Mouse (Mus musculus) CH12.LX (cell line): ENCODE measurements at regions not wholly inside any gene's neighbourhood (a gene's known extent, or its start where the extent isn't known, plus 50 kb on each side); places are given as distances from the start of the nearest gene placed in this dataset.
A peak's percentile ranks its signal among the peaks of the same experiment; 100 is the strongest.

Experiments used
- DNase-seq: peaks from one replicate; pipeline ENCODE4 v3.0.0-alpha.2; 2013; ENCODE audit errors: extremely low read depth
- H3K27ac ChIP-seq: 2 replicates; pipeline ENCODE4 v1.5.1; 2012; ENCODE audit warnings: low read depth, mild to moderate bottlenecking, control low read depth, moderate library complexity; ENCODE audit not compliant: insufficient read depth
- H3K27me3 ChIP-seq: replicated peaks from 2 replicates; pipeline ENCODE3; 2012; ENCODE audit warnings: inconsistent platforms
- H3K36me3 ChIP-seq, 2 experiments: replicated peaks in 1 of 2; 2 replicates each; pipeline versions ENCODE3 to v1.6.1; 2012; ENCODE audit warnings: inconsistent platforms in 1 of 2, low read length in 1 of 2, mild to moderate bottlenecking in 1 of 2, mixed read lengths in 1 of 2, moderate library complexity in 1 of 2; ENCODE audit not compliant: control insufficient read depth in 1 of 2, insufficient read depth in 1 of 2
- H3K4me1 ChIP-seq, 2 experiments: 2 replicates each; pipeline ENCODE4 v1.6.1; 2012; ENCODE audit warnings: inconsistent platforms in 1 of 2, moderate library complexity in 1 of 2; ENCODE audit not compliant: insufficient read depth in 2 of 2, control insufficient read depth in 1 of 2
- H3K4me2 ChIP-seq: 2 replicates; pipeline ENCODE4 v1.6.1; 2012; ENCODE audit warnings: low read depth, mild to moderate bottlenecking, control low read depth; ENCODE audit not compliant: poor library complexity, insufficient read depth, severe bottlenecking
- H3K4me3 ChIP-seq, 3 experiments: fragments of 150-350 bp in 1 of 3; sonication (generic) in 1 of 3; replicated peaks in 1 of 3; 2 replicates each; pipeline versions ENCODE3 to v1.5.1; 2011 to 2012; ENCODE audit warnings: low read depth in 2 of 3, low read length in 2 of 3, mild to moderate bottlenecking in 2 of 3, moderate library complexity in 2 of 3, control low read depth in 1 of 3, improper control_type of control experiment in 1 of 3, inconsistent platforms in 1 of 3, mixed read lengths in 1 of 3; ENCODE audit not compliant: poor library complexity in 1 of 3
- H3K79me2 ChIP-seq: replicated peaks from 2 replicates; pipeline ENCODE4 v1.6.1; 2012; ENCODE audit warnings: mild to moderate bottlenecking, moderate library complexity; ENCODE audit not compliant: control insufficient read depth, poor library complexity, insufficient read depth, severe bottlenecking; ENCODE audit errors: extremely low read depth
- H3K9ac ChIP-seq: 2 replicates; pipeline ENCODE4 v1.6.1; 2012; ENCODE audit warnings: low read depth, mild to moderate bottlenecking, control low read depth, moderate library complexity; ENCODE audit not compliant: insufficient read depth
- H3K9me3 ChIP-seq: replicated peaks from 2 replicates; pipeline ENCODE3; 2012; ENCODE audit warnings: low read length, inconsistent platforms, mixed read lengths
- BHLHE40 ChIP-seq: IDR thresholded peaks from 2 replicates; pipeline ENCODE4 v1.6.1; 2011; ENCODE audit warnings: mild to moderate bottlenecking, low read depth, low read length, improper control_type of control experiment
- E2F4 ChIP-seq: IDR thresholded peaks from 2 replicates; pipeline ENCODE4 v1.6.1; 2011; ENCODE audit warnings: low read depth, low read length, improper control_type of control experiment; ENCODE audit not compliant: insufficient replicate concordance
- ELF1 ChIP-seq: IDR thresholded peaks from 2 replicates; pipeline ENCODE4 v1.6.1; 2014; ENCODE audit warnings: low read depth, mild to moderate bottlenecking, inconsistent platforms, low read length, improper control_type of control experiment
- JUND ChIP-seq: conservative IDR thresholded peaks from 2 replicates; pipeline ENCODE4 v1.6.1; 2011; ENCODE audit warnings: low read depth, low read length, improper control_type of control experiment
- MAFK ChIP-seq: IDR thresholded peaks from 2 replicates; pipeline ENCODE4 v1.6.1; 2011; ENCODE audit warnings: low read length, improper control_type of control experiment; ENCODE audit not compliant: insufficient replicate concordance
- MAX ChIP-seq: IDR thresholded peaks from 2 replicates; pipeline ENCODE4 v1.6.1; 2011; ENCODE audit warnings: low read length, improper control_type of control experiment
- MAZ ChIP-seq: IDR thresholded peaks from 2 replicates; pipeline ENCODE4 v1.6.1; 2012; ENCODE audit warnings: low read depth, mild to moderate bottlenecking, inconsistent platforms, low read length, improper control_type of control experiment, moderate library complexity
- MEF2A ChIP-seq: IDR thresholded peaks from 2 replicates; pipeline ENCODE4 v1.6.1; 2014; ENCODE audit warnings: low read depth, mild to moderate bottlenecking, inconsistent platforms, low read length, improper control_type of control experiment, borderline replicate concordance
- MXI1 ChIP-seq: IDR thresholded peaks from 2 replicates; pipeline ENCODE4 v1.6.1; 2011; ENCODE audit warnings: mild to moderate bottlenecking, low read depth, low read length, improper control_type of control experiment
- MYC ChIP-seq: IDR thresholded peaks from 2 replicates; pipeline ENCODE4 v1.6.1; 2011; ENCODE audit warnings: low read depth, mild to moderate bottlenecking, improper control_type of control experiment, low read length
- NRF1 ChIP-seq: IDR thresholded peaks from 2 replicates; pipeline ENCODE4 v1.6.1; 2014; ENCODE audit warnings: low read depth, mild to moderate bottlenecking, inconsistent platforms, low read length, improper control_type of control experiment, moderate library complexity
- POLR2AphosphoS2 ChIP-seq: IDR thresholded peaks from 2 replicates; pipeline ENCODE4 v1.6.1; 2011; ENCODE audit warnings: low read depth, low read length, improper control_type of control experiment
- RAD21 ChIP-seq: IDR thresholded peaks from 2 replicates; pipeline ENCODE4 v1.6.1; 2011; ENCODE audit warnings: low read depth, mild to moderate bottlenecking, low read length, improper control_type of control experiment, moderate library complexity
- SIN3A ChIP-seq: IDR thresholded peaks from 2 replicates; pipeline ENCODE4 v1.6.1; 2012; ENCODE audit warnings: low read length, improper control_type of control experiment, inconsistent platforms
- SMC3 ChIP-seq: IDR thresholded peaks from 2 replicates; pipeline ENCODE4 v1.6.1; 2011; ENCODE audit warnings: low read depth, low read length, improper control_type of control experiment
- UBTF ChIP-seq: IDR thresholded peaks from 2 replicates; pipeline ENCODE4 v1.6.1; 2012; ENCODE audit warnings: low read depth, mild to moderate bottlenecking, inconsistent platforms, low read length, improper control_type of control experiment, moderate library complexity
- USF2 ChIP-seq: conservative IDR thresholded peaks from 2 replicates; pipeline ENCODE4 v1.6.1; 2011; ENCODE audit warnings: low read depth, low read length, improper control_type of control experiment
- ZKSCAN1 ChIP-seq: IDR thresholded peaks from 2 replicates; pipeline ENCODE4 v1.6.1; 2012; ENCODE audit warnings: low read depth, inconsistent platforms, low read length, improper control_type of control experiment, borderline replicate concordance
- ZNF384 ChIP-seq: IDR thresholded peaks from 2 replicates; pipeline ENCODE4 v1.6.1; 2012; ENCODE audit warnings: low read depth, low read length, improper control_type of control experiment, inconsistent platforms
- dilution Hi-C: fragments of 300-500 bp; cut with MboI; formaldehyde crosslinking; loops from 2 replicates; pipeline ENCODE4 v1.14.3; 2020; ENCODE audit warnings: low sequenced_read_pairs; ENCODE audit not compliant: extremely low pct_unique_long_range_greater_than_20kb, extremely low pct_ligation_motif_present
- in situ Hi-C: fragments of 300-500 bp; cut with MboI; formaldehyde crosslinking; loops from 3 replicates; pipeline ENCODE4 v1.14.3; 2019; ENCODE audit warnings: low sequenced_read_pairs, low pct_ligation_motif_present, low pct_unique_long_range_greater_than_20kb, mixed read lengths

DNA sequence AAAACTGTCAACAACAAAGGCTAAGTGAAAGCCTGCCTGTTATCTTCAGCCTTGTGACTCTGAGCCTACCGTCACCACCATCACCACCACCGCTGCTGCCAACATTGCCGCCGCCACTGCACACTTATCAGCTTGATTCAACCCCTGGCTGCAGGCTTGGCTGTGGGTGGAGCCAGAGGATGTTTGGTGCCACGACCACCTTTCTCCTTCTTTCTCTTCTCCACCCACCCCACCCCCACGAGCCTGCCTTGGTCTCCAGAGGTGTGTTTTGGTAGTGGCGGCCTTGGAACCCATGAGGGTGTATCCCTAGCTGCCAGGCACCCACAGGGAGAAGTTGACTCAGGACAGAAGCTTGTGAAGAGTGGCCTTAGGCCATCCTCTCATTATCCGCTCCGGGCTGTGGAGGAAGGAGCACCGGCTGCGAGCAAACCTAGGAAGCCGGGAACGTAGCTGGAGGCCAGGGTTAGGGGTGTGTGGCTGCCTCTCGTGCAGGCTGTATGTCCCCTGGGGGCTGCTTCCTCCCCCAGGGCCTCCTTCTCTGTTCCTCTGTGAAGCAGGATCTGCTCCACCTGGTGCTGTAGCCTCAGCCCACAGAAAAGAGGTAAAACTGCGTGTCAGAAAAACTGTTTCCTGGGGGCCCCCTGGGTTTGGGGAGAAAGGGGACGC lies 54.9 kb downstream of the Irf2bpl start (continued):
- no peak; the same call in 1 of the 2 replicates for TF ChIP-seq RAD21
- TF ChIP-seq USF2: no peak
- peak; percentile 29 for TF ChIP-seq SMC3
- TF ChIP-seq POLR2AphosphoS2: no peak
- TF ChIP-seq MAFK: no peak; the same call in 1 of the 2 replicates
- TF ChIP-seq ZNF384: no peak
- TF ChIP-seq ZKSCAN1: no peak
- 0 out of 2 replicates have a peak, but pooled peaks have one; percentile 38 for TF ChIP-seq SIN3A
- no peak for TF ChIP-seq JUND

DNA sequence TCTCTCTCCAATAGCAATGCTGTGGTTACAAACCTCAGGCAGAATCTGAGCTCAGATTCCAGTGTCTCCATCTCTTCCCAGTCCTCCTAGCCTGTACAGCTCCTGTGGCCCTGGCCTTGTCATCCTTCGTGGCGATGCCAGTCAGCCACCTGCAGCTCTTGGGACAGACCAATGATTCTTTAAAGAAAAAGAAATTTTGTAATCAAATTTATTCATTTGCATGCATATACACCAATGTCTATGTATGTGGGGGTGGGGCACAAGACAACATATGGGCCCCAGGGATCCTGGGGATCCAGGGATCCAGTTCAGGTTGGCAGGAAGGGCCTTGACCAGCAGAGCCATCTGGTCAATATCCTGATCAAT lies 57.4 kb downstream of the Irf2bpl start:
- dilution Hi-C loops: no loop called here
- DNase-seq: no peak
- no peaks in the 10 kb centered on the region for H3K36me3 ChIP-seq
- H3K4me1 ChIP-seq: peaks cover 20 to 73% of the 10 kb centered on the region in 2 experiments
- no peak overlapping the region for H3K9ac ChIP-seq
- no peaks in the 10 kb centered on the region for H3K79me2 ChIP-seq
- in situ Hi-C loops: no loop called here
- H3K4me2 ChIP-seq: no peak overlapping the region
- no peak overlapping the region for H3K4me3 ChIP-seq
- TF ChIP-seq UBTF (no peak), MXI1 (no peak), SIN3A (no peak), MEF2A (no peak), E2F4 (no peak), MYC (no peak), JUND (no peak), MAX (no peak), ELF1 (no peak)
- H3K9me3 ChIP-seq: no peaks in the 10 kb centered on the region
- no peaks in the 10 kb centered on the region for H3K27me3 ChIP-seq
- H3K27ac ChIP-seq: no peak overlapping the region

DNA sequence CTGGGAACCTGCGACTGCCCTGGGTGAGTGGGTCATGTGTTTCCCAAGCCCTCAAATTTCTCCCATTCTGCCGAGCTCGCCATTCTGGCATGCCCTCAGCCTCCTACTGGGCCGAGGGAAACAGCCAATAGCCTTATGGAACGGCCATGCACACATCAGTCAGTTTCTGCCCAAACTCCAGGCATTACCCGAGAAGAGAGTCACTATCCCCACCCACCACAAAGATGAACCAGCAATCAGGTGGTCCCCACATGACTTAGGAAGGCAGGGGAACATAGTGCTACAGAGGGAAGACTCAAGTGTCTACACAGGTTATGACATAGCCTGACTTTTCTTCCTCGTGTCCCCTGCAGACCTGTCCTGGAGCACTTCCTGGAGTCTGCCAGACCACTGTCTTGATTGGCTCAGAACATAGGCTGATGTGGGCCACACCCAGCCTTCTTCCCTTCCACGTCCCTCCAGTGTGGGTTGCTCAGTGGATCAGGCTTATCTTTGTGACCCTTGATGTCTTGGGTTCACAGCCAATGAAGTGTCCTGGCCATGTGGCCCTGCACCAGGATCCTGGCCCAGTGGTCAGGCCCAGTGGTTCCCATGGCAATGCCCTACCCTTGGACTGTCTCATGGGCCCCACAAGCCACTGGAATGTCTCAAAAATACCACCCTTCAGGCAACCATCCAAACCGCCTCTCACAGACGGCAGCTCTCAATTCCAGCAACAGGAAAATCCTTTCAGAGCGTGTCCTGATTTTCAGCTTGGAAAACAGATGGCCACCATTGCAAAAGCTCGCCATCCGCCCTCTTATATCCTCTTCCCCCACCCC lies 58.0 kb downstream of the Irf2bpl start:
- peaks cover 20 to 73% of the 10 kb centered on the region in 2 experiments for H3K4me1 ChIP-seq
- in situ Hi-C loops (no loop called here), dilution Hi-C loops (no loop called here)
- no peak overlapping the region for H3K9ac ChIP-seq
- H3K27ac ChIP-seq: peak overlapping the region; percentile 58
- no peak overlapping the region for H3K4me3 ChIP-seq
- no peak for DNase-seq
- no peaks in the 10 kb centered on the region for H3K27me3 ChIP-seq
- TF ChIP-seq MAZ (no peak), BHLHE40 (no peak), ELF1 (peak; percentile 55; the same call in 1 of the 2 replicates), NRF1 (no peak), MAX (no peak)
- TF ChIP-seq, all 38 proteins: peak for 1
- Histone ChIP-seq H3K79me2 (no peaks in the 10 kb centered on the region), H3K4me2 (no peak overlapping the region), H3K9me3 (no peaks in the 10 kb centered on the region), H3K36me3 (peaks cover 0 to 4% of the 10 kb centered on the region in 2 experiments)
